Mouse (Mus musculus): ENCODE measurements around the gene Ano10. TPM values are rescaled to one million over a fixed set of nuclear protein-coding genes. Genes with fewer than 3 reads are reported as not detected.

The Ano10 gene
- polyA plus RNA-seq, 1 experiment from 2014 or later = 32.6 TPM

- WGBS = 83% methylated on average over 7 of the region's 7 CpGs
- H3K9ac ChIP-seq (ENCODE audit: low read depth, low read length) = no peak overlapping the region
- no peaks in the 10 kb centered on the region for H3K9me3 ChIP-seq (replicated peaks; ENCODE audit: low read length)
- H3K27ac ChIP-seq = no peak overlapping the region
- no peak overlapping the region for H3K4me3 ChIP-seq (replicated peaks; ENCODE audit: low read depth, low read length)
- DNase-seq (ENCODE audit: low spot score) (no peak), ATAC-seq (replicated peaks; ENCODE audit: low FRiP score, low read depth) (no peak)
- no peak for TF ChIP-seq CTCF (IDR thresholded peaks at IDR 0.05; ENCODE audit: low read depth)
- H3K4me2 ChIP-seq (ENCODE audit: low read length) = no peak overlapping the region
- no peaks in the 10 kb centered on the region for H3K36me3 ChIP-seq (ENCODE audit: insufficient read depth, low read length)
- H3K4me1 ChIP-seq (replicated peaks; ENCODE audit: insufficient read depth, low read length) = no peaks in the 10 kb centered on the region
- no peaks in the 10 kb centered on the region for H3K27me3 ChIP-seq (ENCODE audit: insufficient read depth, low read length)
These were observed 18.2 kb upstream of the Ano10 start for GRCm38 (mm10) chr9:122312296-122312990.

GRCm38 (mm10) chr9:122311051-122311760 lies 17.0 kb upstream of the Ano10 start:
- 58% methylated on average over 7 of the region's 7 CpGs for WGBS
- peak overlapping the region; percentile 55 for H3K4me2 ChIP-seq (ENCODE audit: low read length)
- peak overlapping the region; percentile 60; the same call in 1 of the 2 replicates for H3K27ac ChIP-seq
- H3K4me3 ChIP-seq (replicated peaks; ENCODE audit: low read depth, low read length) = peak overlapping the region; percentile 40
- no peaks in the 10 kb centered on the region for H3K4me1 ChIP-seq (replicated peaks; ENCODE audit: insufficient read depth, low read length)
- TF ChIP-seq CTCF (IDR thresholded peaks at IDR 0.05; ENCODE audit: low read depth) = no peak
- H3K9me3 ChIP-seq (replicated peaks; ENCODE audit: low read length) = no peaks in the 10 kb centered on the region
- DNase-seq (ENCODE audit: low spot score) = no peak
- peak; percentile 47 for ATAC-seq (replicated peaks; ENCODE audit: low FRiP score, low read depth)
- peak overlapping the region; percentile 63; the same call in 1 of the 2 replicates for H3K9ac ChIP-seq (ENCODE audit: low read depth, low read length)
- H3K36me3 ChIP-seq (ENCODE audit: insufficient read depth, low read length) = no peaks in the 10 kb centered on the region
- no peaks in the 10 kb centered on the region for H3K27me3 ChIP-seq (ENCODE audit: insufficient read depth, low read length)

GRCm38 (mm10) chr9:122310613-122311049 lies 16.4 kb upstream of the Ano10 start:
- Histone ChIP-seq H3K4me1 (replicated peaks; ENCODE audit: insufficient read depth, low read length) (no peaks in the 10 kb centered on the region), H3K36me3 (ENCODE audit: insufficient read depth, low read length) (no peaks in the 10 kb centered on the region), H3K4me2 (ENCODE audit: low read length) (peak overlapping the region; percentile 55), H3K4me3 (replicated peaks; ENCODE audit: low read depth, low read length) (peak overlapping the region; percentile 40), H3K27ac (peak overlapping the region; percentile 60), H3K9ac (ENCODE audit: low read depth, low read length) (peak overlapping the region; percentile 63), H3K27me3 (ENCODE audit: insufficient read depth, low read length) (no peaks in the 10 kb centered on the region), H3K9me3 (replicated peaks; ENCODE audit: low read length) (no peaks in the 10 kb centered on the region)
- peak; percentile 95 for DNase-seq (ENCODE audit: low spot score)
- WGBS = 0% methylated on average over 19 of the region's 19 CpGs
- TF ChIP-seq CTCF (IDR thresholded peaks at IDR 0.05; ENCODE audit: low read depth) = peak; percentile 99
- ATAC-seq (replicated peaks; ENCODE audit: low FRiP score, low read depth) = peak; percentile 90

- H3K36me3 ChIP-seq (ENCODE audit: insufficient read depth, low read length) = no peaks in the 10 kb centered on the region
- H3K27me3 ChIP-seq (ENCODE audit: insufficient read depth, low read length) = no peaks in the 10 kb centered on the region
- H3K4me1 ChIP-seq (replicated peaks; ENCODE audit: insufficient read depth, low read length) = no peaks in the 10 kb centered on the region
- no peak overlapping the region for H3K4me3 ChIP-seq (replicated peaks; ENCODE audit: low read depth, low read length)
- DNase-seq (ENCODE audit: low spot score) (no peak), ATAC-seq (replicated peaks; ENCODE audit: low FRiP score, low read depth) (no peak)
- H3K4me2 ChIP-seq (ENCODE audit: low read length) = no peak overlapping the region
- TF ChIP-seq CTCF (IDR thresholded peaks at IDR 0.05; ENCODE audit: low read depth) = no peak
- 58% methylated on average over 14 of the region's 14 CpGs for WGBS
- H3K9ac ChIP-seq (ENCODE audit: low read depth, low read length) = no peak overlapping the region
- no peak overlapping the region for H3K27ac ChIP-seq
- no peaks in the 10 kb centered on the region for H3K9me3 ChIP-seq (replicated peaks; ENCODE audit: low read length)
These were observed 15.1 kb upstream of the Ano10 start for GRCm38 (mm10) chr9:122309013-122309980.

- H3K4me3 ChIP-seq (replicated peaks; ENCODE audit: low read depth, low read length) = no peak overlapping the region
- DNase-seq (ENCODE audit: low spot score) = no peak
- no peak for TF ChIP-seq CTCF (IDR thresholded peaks at IDR 0.05; ENCODE audit: low read depth)
These were observed 11.1 kb upstream of the Ano10 start for GRCm38 (mm10) chr9:122305302-122305701.

GRCm38 (mm10) chr9:122296169-122296568 lies 1.9 kb upstream of the Ano10 start:
- Histone ChIP-seq H3K4me1 (replicated peaks; ENCODE audit: insufficient read depth, low read length) (peaks cover 10% of the 10 kb centered on the region), H3K4me3 (replicated peaks; ENCODE audit: low read depth, low read length) (no peak overlapping the region), H3K36me3 (ENCODE audit: insufficient read depth, low read length) (no peaks in the 10 kb centered on the region), H3K4me2 (ENCODE audit: low read length) (no peak overlapping the region), H3K27me3 (ENCODE audit: insufficient read depth, low read length) (no peaks in the 10 kb centered on the region), H3K27ac (no peak overlapping the region), H3K9me3 (replicated peaks; ENCODE audit: low read length) (no peaks in the 10 kb centered on the region), H3K9ac (ENCODE audit: low read depth, low read length) (no peak overlapping the region)
- ATAC-seq (replicated peaks; ENCODE audit: low FRiP score, low read depth) (no peak), DNase-seq (ENCODE audit: low spot score) (no peak)
- TF ChIP-seq CTCF (IDR thresholded peaks at IDR 0.05; ENCODE audit: low read depth) = no peak
- 84% methylated on average over 5 of the region's 5 CpGs for WGBS

More at GRCm38 (mm10) chr9:122305302-122305701, 11.1 kb upstream of the Ano10 start:
- no peaks in the 10 kb centered on the region for H3K9me3 ChIP-seq (replicated peaks; ENCODE audit: low read length)
- H3K27me3 ChIP-seq (ENCODE audit: insufficient read depth, low read length) = no peaks in the 10 kb centered on the region
- H3K4me2 ChIP-seq (ENCODE audit: low read length) = no peak overlapping the region
- WGBS = 88% methylated on average over 3 of the region's 3 CpGs
- no peak for ATAC-seq (replicated peaks; ENCODE audit: low FRiP score, low read depth)
- no peaks in the 10 kb centered on the region for H3K36me3 ChIP-seq (ENCODE audit: insufficient read depth, low read length)
- H3K9ac ChIP-seq (ENCODE audit: low read depth, low read length) = no peak overlapping the region
- no peaks in the 10 kb centered on the region for H3K4me1 ChIP-seq (replicated peaks; ENCODE audit: insufficient read depth, low read length)
- no peak overlapping the region for H3K27ac ChIP-seq

Measured in kidney, postnatal 0 days (tissue).